Mouse (Mus musculus): ENCODE measurements around the gene Insr.
"Not testable (repeated sequence)": the region's sequence is repeated elsewhere in the genome, so short reads cannot be mapped to it uniquely, and the experiment has no call there.

Gene Insr

DNA sequence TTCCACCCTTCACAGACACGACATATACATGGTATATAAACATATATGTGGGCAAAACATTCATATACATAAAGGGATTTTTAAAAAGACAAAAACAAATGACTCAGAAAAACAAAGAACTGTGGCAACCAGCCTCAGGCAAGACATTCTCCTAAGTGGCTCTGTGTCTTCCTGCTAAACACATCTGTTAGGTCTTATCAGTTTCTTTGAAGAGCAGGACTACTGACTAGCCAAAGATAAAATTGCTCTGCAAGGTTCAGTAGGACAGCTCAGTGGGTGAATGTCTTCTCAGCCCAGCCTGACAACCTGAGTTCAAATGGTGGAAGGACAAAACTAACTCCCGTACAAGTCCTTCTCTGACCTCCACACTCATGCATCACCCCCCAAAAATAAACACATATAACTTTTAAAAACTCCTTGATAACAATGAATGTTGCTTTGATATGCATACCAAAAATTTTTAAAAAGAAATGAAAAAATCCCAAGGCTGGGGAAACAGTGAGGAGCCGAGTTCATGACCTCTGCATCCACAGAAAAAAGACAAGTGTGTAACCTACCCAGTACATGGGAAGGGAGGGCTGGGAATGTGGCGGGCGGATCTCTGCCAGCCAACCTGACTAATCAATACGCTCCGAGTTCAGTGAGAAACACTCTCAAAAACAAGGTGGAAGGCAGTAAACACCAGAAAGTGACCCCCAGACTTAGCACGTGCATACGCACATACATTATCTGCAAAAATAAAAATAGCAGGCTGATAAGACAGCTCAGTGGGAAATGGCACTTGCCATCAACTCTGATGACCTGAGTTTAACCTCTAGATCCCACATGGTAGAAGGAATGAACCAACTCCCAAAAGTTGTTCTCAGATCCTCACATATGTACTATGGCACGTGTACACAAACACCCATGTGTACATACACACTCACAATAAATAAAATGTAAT lies 49.0 kb downstream of the Insr start:
- no peak for DNase-seq (ENCODE audit: low read depth)

DNA sequence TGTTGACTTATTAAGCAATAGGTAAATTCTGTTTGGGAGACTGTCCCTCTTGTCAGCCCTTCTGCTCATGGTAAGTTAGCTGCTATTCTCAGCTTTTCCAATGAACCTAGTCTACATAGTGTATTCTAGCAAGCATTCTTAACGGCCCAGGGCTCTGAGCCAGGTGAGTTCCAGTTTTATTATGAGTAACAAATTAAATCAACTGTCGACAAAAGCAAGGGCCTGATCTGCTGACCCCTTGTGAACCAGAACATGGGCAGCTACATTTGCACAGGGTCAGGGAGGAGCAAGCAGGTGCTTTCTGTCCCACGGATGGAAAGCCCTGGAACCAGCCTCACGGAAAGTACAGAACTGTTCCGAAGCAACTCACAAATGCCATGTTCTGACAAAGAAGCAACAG lies 52.0 kb downstream of the Insr start:
- no peak for DNase-seq (ENCODE audit: low read depth)

DNA sequence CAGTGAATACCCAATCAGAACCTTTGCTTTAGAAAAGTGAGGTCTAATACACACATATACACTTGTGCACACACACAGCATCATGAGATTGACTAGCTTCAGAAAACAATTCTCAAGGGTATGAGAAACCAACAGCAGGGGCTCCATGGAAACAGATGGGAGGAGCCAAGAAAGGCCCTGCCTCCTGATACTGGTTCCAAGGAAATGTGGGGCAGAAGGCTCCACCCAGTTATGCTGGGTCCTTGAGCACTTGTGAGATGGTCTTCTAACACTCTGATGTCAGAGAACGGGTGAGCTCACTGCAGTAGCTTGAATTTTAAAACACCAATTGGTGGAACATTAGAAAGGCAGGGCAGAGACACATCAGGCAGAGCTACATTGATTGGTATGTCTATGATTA lies 53.7 kb downstream of the Insr start:
- DNase-seq (ENCODE audit: low read depth): no peak

DNA sequence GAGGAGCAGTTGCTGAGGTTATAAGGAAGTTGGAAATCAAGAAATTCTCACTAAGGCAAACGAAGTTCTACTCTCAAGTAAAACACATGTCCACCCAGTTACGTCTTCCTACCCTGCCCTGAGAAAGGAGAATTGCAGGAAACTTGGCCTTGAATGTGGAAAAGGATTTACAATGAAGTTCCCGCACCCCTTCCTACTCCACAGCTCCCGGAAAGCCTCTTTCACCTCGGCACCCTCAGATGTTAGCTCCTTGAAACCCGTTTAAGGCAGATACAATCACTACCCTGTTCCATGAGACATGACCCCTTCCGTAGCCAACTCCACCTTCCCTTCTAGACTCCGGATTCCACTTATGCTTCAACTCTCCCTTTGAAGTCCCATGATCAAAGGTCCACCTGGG lies 54.2 kb downstream of the Insr start:
- no peak for DNase-seq (ENCODE audit: low read depth)

DNA sequence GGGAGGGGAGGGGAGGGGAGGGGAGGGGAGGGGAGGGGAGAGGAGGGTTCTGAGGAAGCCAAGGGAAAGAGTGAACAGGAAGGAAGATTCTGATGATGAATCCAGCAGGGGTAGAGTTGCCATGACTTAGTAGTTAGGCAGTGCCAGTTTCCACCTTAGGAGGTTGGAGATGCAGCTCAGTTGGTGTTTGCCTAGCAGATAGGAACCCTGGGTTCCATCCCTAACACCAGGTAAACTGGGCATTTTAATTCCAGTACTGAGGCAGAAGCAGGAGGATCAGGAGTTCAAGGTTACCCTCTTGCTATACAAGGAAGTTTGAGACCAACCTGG lies 56.8 kb downstream of the Insr start:
- DNase-seq (ENCODE audit: low read depth): no peak

DNA sequence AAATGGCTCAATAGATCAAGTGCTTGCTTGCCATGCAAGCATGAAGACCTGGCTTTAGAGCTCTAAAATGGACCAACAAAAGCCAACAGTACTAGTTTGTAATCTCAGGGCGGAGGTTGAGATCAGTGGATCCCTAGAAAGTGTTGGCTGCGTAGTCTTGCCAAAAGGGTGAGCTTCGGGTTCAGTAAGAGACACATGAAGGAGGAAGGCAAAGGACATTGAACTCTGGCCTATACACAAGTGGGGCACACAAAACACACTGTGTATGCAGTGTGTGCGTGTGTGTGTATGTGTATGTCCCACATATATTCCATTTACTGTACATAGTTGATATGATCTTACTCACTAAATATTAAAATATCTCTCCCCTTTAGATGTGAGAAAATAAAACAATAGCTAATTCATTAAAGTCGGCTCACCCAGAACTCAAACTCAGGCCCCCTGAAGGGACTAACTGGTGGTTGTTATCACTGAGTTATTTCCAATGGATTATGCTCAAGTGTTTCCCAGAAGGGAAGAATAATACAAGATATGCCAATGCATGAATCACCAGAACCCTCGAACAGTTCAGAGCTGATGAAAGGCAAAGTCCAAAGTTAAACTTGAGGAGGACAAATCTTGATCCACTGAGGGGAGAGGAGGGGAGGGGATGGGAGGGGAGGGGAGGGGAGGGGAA lies 57.3 kb downstream of the Insr start:
- no peak for DNase-seq (ENCODE audit: low read depth)

DNA sequence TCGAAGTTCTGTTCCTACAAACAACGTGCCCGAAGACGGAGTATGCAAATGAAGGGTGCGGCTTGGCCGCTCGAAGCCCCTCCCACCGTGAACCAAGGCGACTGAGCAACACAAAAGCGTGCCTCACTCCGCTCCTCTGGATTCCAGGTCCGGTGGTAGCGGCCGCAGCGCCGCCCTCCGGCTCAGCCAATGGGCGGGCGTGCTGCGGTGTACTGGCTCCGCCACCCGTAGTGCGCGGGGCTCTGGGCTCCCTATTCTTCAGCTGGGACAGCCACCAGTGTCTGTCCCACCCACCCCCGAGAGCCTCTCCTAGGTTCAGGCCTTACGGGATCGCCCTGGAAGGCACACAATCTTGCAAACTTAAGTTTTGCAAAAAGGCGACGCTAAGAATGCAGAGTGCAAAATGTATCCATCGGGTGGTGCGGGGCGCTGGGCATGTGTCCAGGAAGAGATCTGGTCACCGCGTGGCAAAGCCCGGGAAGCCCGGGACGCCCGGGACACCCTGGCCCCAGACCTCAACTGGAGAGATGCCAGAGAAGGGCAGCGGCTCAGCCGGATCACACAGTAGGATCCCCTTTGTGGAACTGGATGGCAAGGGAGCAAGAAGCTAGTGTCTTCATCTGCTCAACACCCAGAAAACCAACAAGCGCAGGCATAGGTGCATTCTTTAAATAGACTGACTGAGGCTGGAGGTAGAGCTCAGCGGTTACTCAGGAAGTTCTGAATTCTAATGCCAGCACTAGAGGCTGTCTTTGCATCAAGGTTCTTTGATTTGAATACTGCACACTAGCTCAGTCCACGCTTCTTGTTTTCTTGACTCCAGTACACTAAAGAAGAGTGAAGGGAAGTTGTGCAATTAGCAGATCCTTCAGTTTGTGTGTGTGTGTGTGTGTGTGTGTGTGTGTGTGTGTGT lies 58.1 kb downstream of the Insr start:
- peak; percentile 91 for DNase-seq (ENCODE audit: low read depth)

DNA sequence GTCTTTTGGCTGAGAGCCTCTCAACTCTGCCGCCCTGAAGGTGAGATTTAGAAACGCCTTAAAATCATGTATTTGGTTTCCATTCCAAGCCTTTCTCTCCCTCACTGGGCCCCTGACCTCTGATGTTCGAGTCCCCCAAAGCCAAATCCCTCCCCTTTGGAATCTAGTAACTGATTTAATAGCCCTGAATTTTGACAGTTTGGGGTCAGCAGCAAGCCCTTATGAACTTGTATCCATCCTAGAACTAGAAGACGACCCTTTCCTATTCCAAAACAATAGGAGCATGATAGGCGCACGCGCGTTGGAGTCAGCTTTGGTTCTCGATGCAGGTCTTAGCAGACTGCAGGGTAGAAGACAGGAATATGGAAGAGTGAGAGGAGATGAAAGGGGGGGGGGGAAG lies 58.9 kb downstream of the Insr start:
- no peak for DNase-seq (ENCODE audit: low read depth)

DNA sequence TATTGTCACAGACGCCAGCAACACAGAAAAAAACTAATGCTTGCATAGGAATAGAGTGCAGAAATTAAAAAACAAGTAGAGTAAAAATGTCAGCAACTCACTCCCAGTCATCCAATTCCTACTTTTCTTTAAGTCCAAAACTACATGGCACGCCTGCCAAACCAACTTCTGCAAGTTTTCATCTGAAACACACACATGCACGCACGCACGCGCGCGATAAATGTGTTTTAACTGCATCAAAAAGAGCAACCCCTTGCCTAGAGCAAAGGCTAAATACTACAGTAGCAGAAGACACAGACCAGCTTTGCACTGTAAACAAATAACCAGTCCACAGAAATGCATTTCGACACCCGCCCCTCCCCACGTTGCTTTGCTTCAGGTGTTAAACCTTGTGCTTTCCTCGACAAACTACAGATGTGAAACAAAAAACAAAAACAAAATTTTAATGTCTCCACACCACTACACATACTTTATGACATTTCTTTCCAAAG lies 59.5 kb downstream of the Insr start:
- DNase-seq (ENCODE audit: low read depth): no peak

DNA sequence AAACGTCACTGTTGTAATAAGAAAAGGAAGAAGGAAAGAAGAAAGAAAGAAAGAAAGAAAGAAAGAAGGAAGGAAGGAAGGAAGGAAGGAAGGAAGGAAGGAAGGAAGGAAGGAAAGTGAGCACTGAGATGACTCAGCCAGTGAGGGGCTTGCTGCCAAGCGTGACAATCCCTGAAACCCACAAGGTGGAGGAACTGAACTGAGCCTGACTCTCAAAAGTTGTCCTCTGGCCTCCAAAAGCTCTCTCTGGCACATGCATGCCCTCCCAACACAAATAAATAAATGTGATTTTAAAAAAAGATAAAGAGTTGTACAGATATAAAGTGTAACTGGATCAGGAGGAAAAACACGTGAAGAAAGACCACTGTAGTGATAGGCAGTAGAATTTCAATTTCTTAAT lies 60.2 kb downstream of the Insr start:
- DNase-seq (ENCODE audit: low read depth): no peak

DNA sequence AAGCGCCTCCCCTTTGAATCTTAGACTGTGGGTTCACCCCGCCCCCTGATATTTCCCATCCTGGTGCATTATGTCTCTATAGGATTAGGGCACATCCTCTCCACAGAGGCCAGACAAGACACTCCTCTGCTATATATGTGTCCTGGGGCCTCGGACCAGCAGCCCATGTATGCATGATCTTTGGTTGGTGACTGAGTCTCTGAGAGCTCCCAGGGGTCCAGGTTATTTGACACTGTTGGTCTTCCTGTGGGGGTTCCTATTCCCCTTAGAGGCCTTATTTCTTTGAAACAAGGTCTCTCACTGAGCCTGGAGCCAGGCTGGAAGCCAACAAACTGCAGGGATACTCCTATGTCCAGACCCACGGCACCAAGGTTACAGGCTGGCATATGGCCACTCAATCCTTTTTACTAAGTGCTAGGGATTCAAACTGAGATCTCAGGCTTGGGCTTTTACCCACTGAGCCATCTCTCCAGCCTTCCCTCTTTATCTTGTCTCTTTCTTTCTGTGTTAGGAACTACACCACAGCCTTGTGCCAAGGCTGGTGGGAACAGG lies 62.8 kb downstream of the Insr start:
- DNase-seq (ENCODE audit: low read depth): no peak

DNA sequence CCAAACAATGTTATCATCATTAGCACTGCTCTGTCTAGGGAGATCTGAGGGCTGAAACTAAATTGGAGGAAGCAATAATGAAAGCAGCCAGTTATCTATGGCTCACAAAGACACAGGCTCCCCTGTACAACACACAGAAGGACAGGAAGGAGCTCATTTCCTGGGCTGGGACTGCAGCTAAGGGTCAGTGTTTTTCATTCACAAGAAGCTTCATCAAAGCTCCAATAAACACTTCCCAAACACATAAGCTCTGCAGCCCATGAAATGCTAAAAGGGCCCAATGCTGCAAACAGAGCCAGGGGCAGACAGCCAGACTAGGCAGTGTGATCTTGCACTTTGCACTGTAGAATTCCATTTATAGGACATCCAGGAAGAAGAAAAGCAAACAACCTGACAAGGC lies 63.9 kb downstream of the Insr start:
- no peak for DNase-seq (ENCODE audit: low read depth)

DNA sequence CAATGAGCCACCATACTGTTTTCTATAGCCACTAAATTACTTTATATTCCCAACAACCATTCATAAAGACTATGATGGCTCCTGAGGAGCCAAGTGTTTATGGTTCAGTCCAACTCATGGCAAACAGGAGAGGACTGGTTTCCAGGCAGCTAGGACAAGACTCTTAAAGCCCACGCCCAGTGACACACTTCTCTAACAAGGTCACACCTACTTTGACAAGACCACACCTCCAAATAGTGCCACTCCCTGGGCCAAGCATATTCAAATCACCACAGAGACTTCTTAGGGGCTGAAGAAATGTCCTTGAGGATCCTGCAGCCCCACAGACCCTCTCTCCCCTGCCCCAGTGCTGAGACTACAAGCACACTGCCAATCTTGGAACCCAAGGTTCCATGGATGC lies 64.8 kb downstream of the Insr start:
- DNase-seq (ENCODE audit: low read depth): no peak

DNA sequence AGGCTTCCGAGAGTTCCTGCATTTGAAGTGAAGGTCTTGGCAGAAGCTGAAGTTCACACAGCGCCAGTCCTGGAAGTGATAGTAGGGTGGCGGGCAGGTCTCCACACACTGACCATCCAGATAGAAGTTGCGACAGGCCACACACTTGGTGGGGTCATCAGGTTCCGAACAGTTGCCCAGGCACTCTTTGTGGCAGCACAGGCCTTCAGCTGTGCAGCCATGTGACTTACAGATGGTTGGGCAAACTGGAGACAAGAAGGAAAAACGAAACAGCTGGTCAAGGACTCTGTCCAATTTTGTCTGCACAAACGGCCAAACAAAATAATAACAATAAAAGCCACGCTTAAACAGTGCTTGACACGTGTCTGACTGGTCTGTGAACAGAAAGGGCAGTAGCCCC lies 68.0 kb downstream of the Insr start:
- no peak for DNase-seq (ENCODE audit: low read depth)

DNA sequence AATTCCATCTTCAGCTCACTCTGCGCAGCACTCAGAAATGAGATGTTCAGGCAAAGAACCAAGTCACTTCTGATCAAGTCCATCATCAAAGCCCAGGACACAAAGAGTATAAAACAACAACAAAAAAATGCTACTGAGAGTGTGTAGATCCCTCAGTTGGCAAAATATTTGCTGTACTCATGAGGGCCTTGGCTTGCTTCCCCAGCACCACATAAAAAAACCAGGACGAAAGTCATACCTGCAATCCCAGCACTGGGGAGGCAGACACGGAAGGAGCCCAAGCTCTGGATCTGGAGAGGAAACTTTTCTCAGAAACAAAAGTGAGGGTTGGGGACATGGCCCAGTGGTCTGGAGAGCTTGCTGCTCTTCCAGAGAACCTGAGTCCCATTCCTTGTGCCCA lies 69.5 kb downstream of the Insr start:
- no peak for DNase-seq (ENCODE audit: low read depth)

DNA sequence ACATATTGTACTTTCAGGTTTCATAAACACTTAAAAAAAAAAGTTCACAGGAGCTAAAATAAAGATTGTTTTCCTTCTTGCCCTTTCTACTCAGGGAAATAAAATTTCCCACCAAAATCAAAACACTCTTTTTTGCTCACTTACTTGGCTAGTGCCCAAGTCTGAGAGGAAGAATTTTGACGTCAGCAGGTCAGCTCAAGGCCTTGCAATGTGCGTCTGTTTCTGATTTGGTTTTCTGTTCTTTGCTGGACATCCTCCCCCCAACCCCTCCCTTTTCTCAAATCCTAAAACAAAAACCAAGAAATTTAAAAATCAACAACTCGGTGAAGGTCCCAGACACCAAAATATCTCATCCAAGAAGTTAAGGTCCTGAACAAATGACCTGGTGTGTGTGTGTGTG lies 70.1 kb downstream of the Insr start:
- DNase-seq (ENCODE audit: low read depth): no peak

DNA sequence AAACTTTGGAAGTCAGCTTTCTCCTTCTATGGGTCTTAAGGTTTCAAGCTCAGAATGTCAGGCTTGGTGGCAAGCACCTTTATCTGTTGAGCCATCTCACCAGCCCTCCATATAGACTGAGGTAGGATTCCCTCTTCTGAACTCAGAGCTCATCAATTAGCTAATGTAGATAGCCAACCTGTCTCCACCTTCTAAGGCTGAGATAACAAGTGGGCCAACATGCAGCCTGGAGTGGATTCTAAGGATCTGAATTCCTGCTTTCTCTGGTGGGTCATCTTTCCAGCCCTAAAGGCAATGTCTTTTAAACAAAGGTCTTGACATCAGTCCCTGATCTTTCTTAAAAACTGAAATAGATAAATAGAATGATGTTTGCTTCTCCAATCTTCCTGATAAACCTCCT lies 70.7 kb downstream of the Insr start:
- no peak for DNase-seq (ENCODE audit: low read depth)

DNA sequence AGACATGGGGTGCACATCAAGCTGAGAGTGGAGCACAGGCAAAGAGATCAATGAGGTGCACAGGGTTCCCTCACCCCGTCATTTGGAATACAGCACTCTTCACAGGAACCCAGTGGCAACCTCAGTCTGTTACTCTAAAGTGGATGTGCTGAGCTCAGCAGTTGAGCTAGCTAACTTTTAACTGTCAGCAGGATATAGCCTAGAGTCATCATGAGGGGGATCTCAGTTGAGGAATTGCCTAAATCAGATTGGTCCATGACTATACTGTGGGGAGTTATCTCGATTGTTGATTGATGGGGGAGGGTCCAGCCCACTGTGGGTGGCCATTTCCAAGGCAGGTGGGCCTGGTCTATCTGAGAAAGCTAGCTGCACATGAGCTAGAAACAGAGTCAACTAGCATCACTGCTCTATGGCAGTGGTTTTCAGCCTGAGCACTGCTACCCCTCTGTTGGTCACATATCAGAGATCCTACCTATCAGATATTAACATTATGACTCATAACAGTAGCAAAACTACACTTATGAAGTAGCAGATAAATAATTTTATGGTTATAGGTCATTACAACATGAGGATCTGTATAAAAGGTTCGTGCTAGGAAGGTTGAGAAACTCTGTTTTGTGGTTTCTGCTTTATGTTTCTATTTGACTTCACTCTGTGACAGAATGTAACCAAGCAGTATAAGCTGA lies 74.5 kb downstream of the Insr start:
- no peak for DNase-seq (ENCODE audit: low read depth)

DNA sequence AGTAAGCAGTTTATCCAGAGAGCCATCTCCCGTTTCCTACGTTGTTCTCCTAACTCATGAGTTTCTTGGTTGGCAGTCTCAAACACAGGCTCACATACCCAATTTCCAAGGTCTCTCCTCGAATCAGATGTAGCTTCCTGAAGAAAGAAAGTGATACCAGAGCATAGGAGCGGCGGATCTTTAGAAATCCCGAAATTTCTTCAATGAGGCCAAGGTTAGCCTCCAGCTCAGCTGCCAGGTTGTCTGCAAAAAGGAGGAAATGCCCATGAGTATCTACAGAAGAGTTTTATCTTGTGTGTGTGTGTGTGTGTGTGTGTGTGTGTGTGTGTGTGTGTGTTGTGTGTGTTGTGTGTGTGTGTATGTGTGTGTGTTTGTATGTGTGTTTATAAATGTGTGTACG lies 76.6 kb downstream of the Insr start:
- DNase-seq (ENCODE audit: low read depth): no peak

DNA sequence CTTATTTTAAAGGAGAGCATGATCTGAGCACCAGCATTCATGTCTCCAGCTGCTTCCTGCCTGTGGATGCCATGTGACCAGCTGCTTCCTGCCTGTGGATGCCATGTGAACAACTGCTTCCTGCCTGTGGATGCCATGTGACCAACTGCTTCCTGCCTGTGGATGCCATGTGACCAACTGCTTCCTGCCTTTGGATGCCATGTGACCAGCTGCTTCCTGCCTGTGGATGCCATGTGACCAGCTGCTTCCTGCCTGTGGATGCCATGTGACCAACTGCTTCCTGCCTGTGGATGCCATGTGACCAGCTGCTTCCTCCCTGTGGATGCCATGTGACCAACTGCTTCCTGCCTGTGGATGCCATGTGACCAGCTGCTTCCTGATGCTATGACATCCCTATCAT lies 85.1 kb downstream of the Insr start:
- not testable (repeated sequence) for DNase-seq (ENCODE audit: low read depth)

DNA sequence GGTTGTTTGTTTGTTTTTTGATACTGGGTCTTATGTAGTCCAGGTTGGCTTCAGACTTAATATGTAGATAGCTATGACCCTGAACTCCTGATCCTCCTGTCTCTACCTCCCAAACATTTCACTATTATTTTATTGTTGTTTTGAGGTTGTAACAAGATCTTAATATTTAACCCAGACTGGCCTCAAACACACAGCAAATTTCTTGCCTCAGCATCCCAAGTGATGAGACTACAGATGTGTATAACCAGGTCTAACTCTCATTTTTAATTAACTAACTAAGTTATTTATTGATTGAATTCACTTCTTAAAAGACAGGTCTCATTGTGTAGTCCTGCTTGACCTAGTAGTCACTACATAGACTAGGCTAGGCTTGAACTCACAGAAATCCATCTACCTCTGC lies 88.4 kb downstream of the Insr start:
- no peak for DNase-seq (ENCODE audit: low read depth)

DNA sequence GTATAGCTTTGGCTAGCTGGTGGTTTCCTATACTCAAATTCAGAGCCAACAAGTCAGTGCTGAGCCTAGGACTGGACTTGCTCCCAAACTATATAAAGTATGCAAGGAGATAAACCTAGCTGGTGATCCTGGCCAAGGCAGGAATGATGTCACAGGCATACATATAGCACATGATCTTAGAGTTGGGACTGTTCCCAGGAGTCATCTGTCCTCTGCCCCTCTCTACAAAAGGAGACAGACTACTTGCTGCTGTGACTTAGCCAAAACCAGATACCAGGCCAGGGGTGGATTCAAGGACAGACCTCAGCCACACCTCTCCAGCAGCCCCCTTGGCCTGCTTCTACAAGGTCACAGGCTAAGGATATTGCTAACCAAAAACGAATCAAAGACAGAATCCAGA lies 92.0 kb downstream of the Insr start:
- no peak for DNase-seq (ENCODE audit: low read depth)

Measured in naive thymus-derived CD4-positive, alpha-beta T cell, adult 2 months (primary cell).